Mouse (Mus musculus) intestine, embryonic 14.5 days (tissue): ENCODE data around the gene Adgra1. TPM values are rescaled to one million over a fixed set of nuclear protein-coding genes. Genes with fewer than 3 reads are reported as not detected.

Source experiments
- ATAC-seq: fragments of 200-750 bp; cut with Nextera tagmentation; replicated peaks from 2 replicates; pipeline ENCODE4 v1.8.0; 2017; ENCODE audit warnings: low read depth, moderate number of reproducible peaks, moderate TSS enrichment, moderate library complexity; ENCODE audit not compliant: low FRiP score, low TSS enrichment
- DNase-seq: peaks from one replicate; pipeline ENCODE4 v3.0.0-alpha.2; 2018; ENCODE audit warnings: low spot score
- H3K27ac ChIP-seq: fragments of 300-500 bp; sonication (generic); 2 replicates; pipeline ENCODE4 v1.5.1; 2014; ENCODE audit warnings: low read depth, mild to moderate bottlenecking, control low read depth
- H3K27me3 ChIP-seq: fragments of 300-500 bp; sonication (generic); replicated peaks from 2 replicates; pipeline ENCODE4 v1.6.1; 2014; ENCODE audit warnings: low read length, control low read depth; ENCODE audit not compliant: control insufficient read depth, insufficient read depth
- H3K36me3 ChIP-seq: fragments of 300-500 bp; sonication (generic); 2 replicates; pipeline ENCODE4 v1.6.1; 2014; ENCODE audit warnings: low read length, control low read depth; ENCODE audit not compliant: control insufficient read depth, insufficient read depth
- H3K4me1 ChIP-seq: fragments of 300-500 bp; sonication (generic); replicated peaks from 2 replicates; pipeline ENCODE4 v1.6.1; 2014; ENCODE audit warnings: low read length, control low read depth, mixed read lengths; ENCODE audit not compliant: control insufficient read depth, insufficient read depth
- H3K4me2 ChIP-seq: fragments of 300-500 bp; sonication (generic); 2 replicates; pipeline ENCODE4 v1.6.1; 2014; ENCODE audit warnings: low read length
- H3K4me3 ChIP-seq: fragments of 300-500 bp; sonication (generic); 2 replicates; pipeline ENCODE4 v1.5.1; 2014; ENCODE audit warnings: low read depth, low read length, control low read depth, mixed read lengths
- H3K9ac ChIP-seq: fragments of 300-500 bp; sonication (generic); 2 replicates; pipeline ENCODE4 v1.6.1; 2014; ENCODE audit warnings: mild to moderate bottlenecking, low read length
- H3K9me3 ChIP-seq: fragments of 300-500 bp; sonication (generic); 2 replicates; pipeline ENCODE4 v1.6.1; 2016; ENCODE audit warnings: low read length, control low read depth; ENCODE audit not compliant: control insufficient read depth
- WGBS: fragments of 180-500 bp; shearing (Covaris S2); extraction: QIAGEN DNeasy Blood & Tissue Kit; methylation state at CpG from one replicate; pipeline ENCODE4 v1.1.7; 2014; 5-methylcytosine and 5-hydroxymethylcytosine counted together
- polyA plus RNA-seq: library from polyadenylated mRNA; unstranded; fragments of >200 nt; fragmentation: Nextera tagmentation; extraction: Ambion mirVana; gene quantifications from 2 replicates; pipeline ENCODE4 v1.2.1, GENCODE M21; 2014

Adgra1 gene
- polyA plus RNA-seq, 1 experiment from 2014 or later = 0.50 TPM

DNA sequence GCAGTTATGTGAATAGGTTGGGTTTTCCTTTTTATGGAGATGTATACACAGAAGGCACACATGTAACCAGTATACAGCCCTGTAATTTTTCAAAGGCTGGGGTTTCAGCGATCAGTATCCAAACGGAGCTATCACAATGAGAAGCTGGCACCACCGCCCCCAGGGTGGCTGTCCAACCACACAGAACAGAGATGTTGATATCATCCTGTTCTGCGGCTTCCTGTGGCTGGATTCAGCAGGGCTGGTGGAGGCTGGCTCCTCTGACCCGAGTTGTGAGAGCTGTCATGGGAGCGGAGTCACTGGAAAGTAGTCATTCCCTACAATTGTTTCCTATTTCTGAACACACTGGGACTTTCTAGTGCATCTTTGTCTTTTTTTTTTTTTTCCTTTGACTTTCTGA lies 71.3 kb downstream of the Adgra1 start:
- 24% methylated on average over 6 of the region's 6 CpGs for WGBS
- H3K27me3 ChIP-seq = 0 out of 2 replicates have a peak, but pooled peaks cover 2% of the 10 kb centered on the region
- H3K36me3 ChIP-seq = no peaks in the 10 kb centered on the region
- no peaks in the 10 kb centered on the region for H3K9me3 ChIP-seq
- DNase-seq = no peak
- H3K27ac ChIP-seq = no peak overlapping the region
- ATAC-seq = no peak
- peaks cover 18% of the 10 kb centered on the region for H3K4me1 ChIP-seq
- 0 out of 2 replicates have a peak overlapping the region, but pooled peaks have one; percentile 8 for H3K4me3 ChIP-seq
- no peak overlapping the region for H3K9ac ChIP-seq
- H3K4me2 ChIP-seq = peak overlapping the region; percentile 22; the same call in 1 of the 2 replicates

DNA sequence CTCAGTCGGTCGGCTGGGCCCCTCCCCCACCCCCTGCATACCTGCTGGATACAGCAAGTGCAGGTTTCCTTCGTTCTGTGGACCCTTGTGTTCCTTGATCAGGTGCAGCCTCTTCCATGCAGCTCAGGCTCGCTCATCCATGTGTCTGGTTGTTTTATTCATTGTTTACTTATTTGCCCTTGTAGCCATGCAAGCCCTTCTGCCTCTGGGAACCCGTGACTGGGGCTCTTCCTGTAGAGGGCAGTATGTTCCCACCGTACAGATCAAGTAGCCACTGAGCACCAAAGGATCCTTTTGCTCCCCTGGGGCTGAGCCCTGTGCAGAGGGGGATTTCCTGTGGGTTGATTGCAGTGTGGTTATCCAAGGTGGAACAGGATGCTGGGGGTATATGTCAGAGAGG lies 71.7 kb downstream of the Adgra1 start:
- DNase-seq (no peak), ATAC-seq (no peak)
- 0 out of 2 replicates have a peak, but pooled peaks cover 2% of the 10 kb centered on the region for H3K27me3 ChIP-seq

DNA sequence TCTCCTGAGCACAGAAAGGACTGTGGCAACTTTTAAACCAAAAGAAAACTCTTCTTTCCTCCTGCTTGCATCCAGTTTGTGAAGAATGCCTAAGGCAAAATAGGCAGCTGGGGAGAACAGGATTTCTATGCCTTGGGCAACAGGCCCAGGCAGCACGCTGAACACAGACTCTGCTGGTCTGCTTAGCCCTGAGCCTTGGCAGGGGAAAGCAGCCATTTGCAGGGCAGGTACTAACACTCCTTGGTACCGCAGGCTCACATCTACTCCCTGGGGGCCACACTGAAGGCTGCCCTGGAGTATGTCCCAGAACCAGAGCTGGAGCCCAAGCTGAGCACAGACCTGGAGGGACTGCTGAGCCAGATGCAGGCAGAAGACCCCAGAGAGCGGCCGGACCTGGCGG lies 74.2 kb downstream of the Adgra1 start:
- H3K27me3 ChIP-seq = peaks cover 4% of the 10 kb centered on the region; the same call in 1 of the 2 replicates
- H3K9me3 ChIP-seq = no peaks in the 10 kb centered on the region
- H3K4me1 ChIP-seq = peaks cover 19% of the 10 kb centered on the region
- H3K4me3 ChIP-seq = no peak overlapping the region
- ATAC-seq (no peak), DNase-seq (no peak)
- no peak overlapping the region for H3K4me2 ChIP-seq
- no peak overlapping the region for H3K9ac ChIP-seq
- 60% methylated on average over 5 of the region's 5 CpGs for WGBS
- H3K27ac ChIP-seq = no peak overlapping the region
- H3K36me3 ChIP-seq = no peaks in the 10 kb centered on the region

More for the DNA sequence above, 71.7 kb downstream of the Adgra1 start:
- WGBS = 4% methylated on average over 6 of the region's 6 CpGs
- peak overlapping the region; percentile 22; the same call in 1 of the 2 replicates for H3K4me2 ChIP-seq
- H3K9me3 ChIP-seq = no peaks in the 10 kb centered on the region
- no peak overlapping the region for H3K9ac ChIP-seq
- no peaks in the 10 kb centered on the region for H3K36me3 ChIP-seq
- 0 out of 2 replicates have a peak overlapping the region, but pooled peaks have one; percentile 8 for H3K4me3 ChIP-seq
- peaks cover 19% of the 10 kb centered on the region for H3K4me1 ChIP-seq
- no peak overlapping the region for H3K27ac ChIP-seq

- no peak for DNase-seq
- no peak overlapping the region for H3K4me2 ChIP-seq
- no peak overlapping the region for H3K9ac ChIP-seq
- H3K9me3 ChIP-seq = no peaks in the 10 kb centered on the region
- peaks cover 21% of the 10 kb centered on the region for H3K4me1 ChIP-seq
- WGBS = 42% methylated on average over 6 of the region's 6 CpGs
- no peak overlapping the region for H3K27ac ChIP-seq
- no peak overlapping the region for H3K4me3 ChIP-seq
- no peaks in the 10 kb centered on the region for H3K36me3 ChIP-seq
- H3K27me3 ChIP-seq = peaks cover 10% of the 10 kb centered on the region
- ATAC-seq = no peak
These were observed 75.5 kb downstream of the Adgra1 start for GRCm38 (mm10) chr7:139909469-139909868.

DNA sequence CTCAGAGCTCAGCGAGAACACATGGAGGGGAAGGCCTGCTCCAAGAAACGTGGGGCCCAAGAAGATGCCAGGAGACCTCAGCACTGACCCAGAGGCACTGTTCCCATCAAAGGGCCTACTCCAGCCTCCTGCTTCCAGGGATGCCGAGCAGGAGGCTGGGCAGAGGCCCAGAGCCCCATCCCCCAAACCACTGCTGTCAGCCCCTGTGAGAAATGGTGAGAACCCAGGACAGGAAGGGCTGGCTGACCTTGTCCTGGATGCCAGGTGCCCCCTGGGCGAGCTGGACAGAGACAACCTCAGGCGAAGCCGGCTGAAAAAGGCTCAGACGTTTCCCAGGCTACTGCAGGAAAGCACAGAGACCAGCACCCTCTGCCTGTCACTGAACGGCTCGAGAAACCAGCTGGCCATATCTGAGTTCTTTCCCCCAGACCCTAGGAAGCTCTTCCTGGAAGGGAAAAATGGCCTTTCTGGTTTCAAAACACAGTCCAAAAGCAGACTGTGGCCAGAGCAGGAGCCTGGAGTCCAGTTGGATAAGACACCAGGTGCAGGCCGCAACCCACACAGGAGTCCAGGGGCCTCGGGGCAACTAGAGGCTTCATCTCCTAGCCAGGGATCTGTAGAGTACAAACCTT lies 76.3 kb downstream of the Adgra1 start:
- Histone ChIP-seq H3K9me3 (no peaks in the 10 kb centered on the region), H3K9ac (no peak overlapping the region), H3K27ac (no peak overlapping the region), H3K4me1 (peaks cover 17% of the 10 kb centered on the region), H3K36me3 (no peaks in the 10 kb centered on the region), H3K4me2 (no peak overlapping the region), H3K4me3 (no peak overlapping the region), H3K27me3 (peaks cover 12% of the 10 kb centered on the region)
- 46% methylated on average over 11 of the region's 11 CpGs for WGBS
- DNase-seq = no peak
- no peak for ATAC-seq

DNA sequence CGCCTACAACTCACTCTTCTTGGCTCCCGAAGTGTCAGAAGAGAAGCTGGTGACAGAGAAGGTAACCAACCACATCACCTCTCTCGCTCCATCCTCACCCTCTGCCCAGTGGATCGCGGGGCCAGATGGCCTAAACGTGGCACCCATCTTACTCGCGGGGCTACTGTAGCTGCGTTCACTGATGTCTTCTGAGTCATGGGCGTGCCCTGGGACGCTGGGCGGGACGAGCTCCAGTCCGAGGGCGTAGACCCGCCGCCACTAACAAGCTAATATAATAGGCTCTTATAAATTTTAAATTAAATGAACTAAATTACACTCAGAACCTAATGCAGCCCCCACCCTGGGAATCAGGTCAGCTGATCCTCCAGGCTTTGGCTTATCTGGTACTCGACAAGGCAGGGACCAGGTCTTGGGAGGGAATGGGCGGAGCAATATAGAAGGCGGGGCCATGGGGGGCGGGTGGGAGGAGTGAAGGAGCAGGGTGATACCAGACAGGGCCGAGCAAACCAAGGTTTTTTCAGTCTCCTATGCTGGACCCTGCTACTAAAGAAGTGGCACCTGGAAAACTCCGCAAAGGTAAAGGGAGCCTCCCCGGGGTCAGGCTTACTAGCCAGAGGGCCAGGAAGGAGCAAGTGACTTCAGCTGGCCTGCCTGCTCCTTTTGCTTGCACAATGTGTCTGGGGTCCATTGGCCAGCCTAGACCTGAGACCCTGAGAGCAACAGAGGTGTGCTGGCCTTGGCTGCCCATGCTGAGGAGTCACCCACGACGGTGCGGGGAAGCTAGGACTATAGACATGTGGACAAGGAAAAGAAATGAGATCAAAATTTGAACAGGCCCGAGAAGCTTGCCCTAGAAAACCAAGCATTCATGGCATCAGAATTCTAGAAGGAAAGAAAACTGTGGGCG lies 80.4 kb downstream of the Adgra1 start:
- ATAC-seq (peak; percentile 74; the same call in 1 of the 2 replicates), DNase-seq (no peak)
- Histone ChIP-seq H3K4me3 (peak overlapping the region; percentile 40), H3K36me3 (no peaks in the 10 kb centered on the region), H3K4me2 (peak overlapping the region; percentile 55), H3K9me3 (no peaks in the 10 kb centered on the region), H3K4me1 (peaks cover 15% of the 10 kb centered on the region), H3K27ac (no peak overlapping the region), H3K27me3 (peaks cover 12% of the 10 kb centered on the region), H3K9ac (no peak overlapping the region)
- 12% methylated on average over 29 of the region's 29 CpGs for WGBS

- WGBS = 7% methylated on average over 14 of the region's 14 CpGs
- H3K4me1 ChIP-seq = peaks cover 9% of the 10 kb centered on the region; the same call in 1 of the 2 replicates
- H3K9ac ChIP-seq = no peak overlapping the region
- H3K9me3 ChIP-seq = no peaks in the 10 kb centered on the region
- no peaks in the 10 kb centered on the region for H3K36me3 ChIP-seq
- peak overlapping the region; percentile 20; the same call in 1 of the 2 replicates for H3K4me2 ChIP-seq
- no peak for ATAC-seq
- H3K27me3 ChIP-seq = peaks cover 12% of the 10 kb centered on the region
- no peak overlapping the region for H3K27ac ChIP-seq
- H3K4me3 ChIP-seq = peak overlapping the region; percentile 6; the same call in 1 of the 2 replicates
- peak; percentile 52 for DNase-seq
These were observed 81.8 kb downstream of the Adgra1 start for GRCm38 (mm10) chr7:139915646-139916257.

DNA sequence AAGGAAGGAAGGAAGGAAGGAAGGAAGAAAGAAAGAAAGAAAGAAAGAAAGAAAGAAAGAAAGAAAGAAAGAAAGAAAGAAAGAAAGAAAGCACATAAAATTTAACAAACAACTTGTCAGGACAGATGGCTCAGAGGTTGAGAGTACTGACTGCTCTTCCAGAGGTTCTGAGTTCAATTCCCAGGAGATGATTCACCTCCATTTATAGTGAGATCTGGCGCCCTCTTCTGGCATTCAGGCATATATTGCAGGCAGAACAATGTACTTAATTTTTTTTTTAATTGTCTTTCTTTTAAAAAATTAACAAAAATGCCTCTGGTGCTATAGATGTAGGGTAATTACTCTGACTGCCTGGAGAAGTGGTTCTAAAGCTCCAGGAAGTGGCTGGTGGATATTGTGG lies 82.4 kb downstream of the Adgra1 start:
- Histone ChIP-seq H3K4me3 (no peak overlapping the region), H3K9me3 (no peaks in the 10 kb centered on the region), H3K4me1 (peaks cover 9% of the 10 kb centered on the region; the same call in 1 of the 2 replicates), H3K27ac (no peak overlapping the region), H3K4me2 (no peak overlapping the region), H3K36me3 (no peaks in the 10 kb centered on the region), H3K27me3 (peaks cover 12% of the 10 kb centered on the region), H3K9ac (no peak overlapping the region)
- ATAC-seq (no peak), DNase-seq (no peak)
- WGBS = 0% methylated on average over 1 of the region's 1 CpGs
